Mouse (Mus musculus) heart, postnatal 0 days (tissue): ENCODE measurements at regions not wholly inside any gene's neighbourhood (a gene's known extent, or its start where the extent isn't known, plus 50 kb on each side); places are given as distances from the start of the nearest gene placed in this dataset.

Experiments
- CTCF ChIP-seq: IDR thresholded peaks from 2 replicates; pipeline ENCODE4 v1.5.1; 2016; ENCODE audit warnings: antibody characterized with exemption, control low read depth, low read depth
- EP300 ChIP-seq: IDR thresholded peaks from 2 replicates; pipeline ENCODE4 v1.6.1; 2016; ENCODE audit warnings: antibody characterized with exemption, low read depth

DNA sequence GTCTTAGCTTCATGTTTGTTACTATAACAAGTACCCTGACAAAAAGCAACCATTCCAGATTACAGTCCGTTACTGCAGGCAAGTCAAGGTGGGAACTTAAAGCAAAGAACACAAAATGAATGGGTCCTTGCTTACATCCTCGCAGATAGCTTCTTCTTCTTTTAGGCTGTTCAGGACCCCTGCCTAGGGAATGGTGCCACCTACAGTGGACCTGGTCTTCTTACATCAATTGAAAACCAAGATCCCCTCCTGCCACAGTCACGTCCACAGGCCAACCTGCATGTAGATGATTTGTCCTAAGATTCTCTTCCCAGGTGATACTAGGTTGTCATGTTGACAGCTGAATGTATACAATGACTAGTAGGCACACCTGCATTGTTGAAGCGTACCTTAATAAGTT is 222.9 kb upstream of the Daam1 start:
- TF ChIP-seq EP300 = no peak
- no peak for TF ChIP-seq CTCF
